Mouse (Mus musculus) naive thymus-derived CD4-positive, alpha-beta T cell, adult 2 months (primary cell): ENCODE data around the gene Tbpl1.

ENCODE experiments used
- DNase-seq: peaks from one replicate; pipeline ENCODE4 v3.0.0-alpha.2; 2011; ENCODE audit warnings: low read depth

Tbpl1 gene

GRCm38 (mm10) chr10:22731272-22732093, at the start of gene Tbpl1:
Tbpl1 (minus strand) TSS chr10:22731938.
- peak; percentile 91 for DNase-seq

- no peak for DNase-seq
These were observed 49.7 kb upstream of the Tbpl1 start for GRCm38 (mm10) chr10:22781466-22781865.

- no peak for DNase-seq
These were observed 46.2 kb upstream of the Tbpl1 start for GRCm38 (mm10) chr10:22777939-22778338.

- no peak for DNase-seq
These were observed 44.4 kb upstream of the Tbpl1 start for GRCm38 (mm10) chr10:22776007-22776698.

- no peak for DNase-seq
These were observed 43.7 kb upstream of the Tbpl1 start for GRCm38 (mm10) chr10:22775456-22775855.

- no peak for DNase-seq
These were observed 42.9 kb upstream of the Tbpl1 start for GRCm38 (mm10) chr10:22774626-22775025.

GRCm38 (mm10) chr10:22754240-22754639, 22.5 kb upstream of the Tbpl1 start:
- no peak for DNase-seq

GRCm38 (mm10) chr10:22751175-22751682, 19.5 kb upstream of the Tbpl1 start:
- no peak for DNase-seq

- no peak for DNase-seq
These were observed 14.9 kb upstream of the Tbpl1 start for GRCm38 (mm10) chr10:22746334-22747322.

GRCm38 (mm10) chr10:22745922-22746321, 14.2 kb upstream of the Tbpl1 start:
- DNase-seq: no peak

GRCm38 (mm10) chr10:22732181-22732580, 443 bp upstream of the Tbpl1 start:
- no peak for DNase-seq

- DNase-seq: no peak
These were observed 806 bp downstream of the Tbpl1 start for GRCm38 (mm10) chr10:22730992-22731271.

- DNase-seq: peak; percentile 24
These were observed 1.3 kb downstream of the Tbpl1 start for GRCm38 (mm10) chr10:22730266-22730991.

- DNase-seq: no peak
These were observed 3.5 kb downstream of the Tbpl1 start for GRCm38 (mm10) chr10:22728257-22728656.

- DNase-seq: no peak
These were observed 5.4 kb downstream of the Tbpl1 start for GRCm38 (mm10) chr10:22726295-22726694.

GRCm38 (mm10) chr10:22725166-22725565, 6.6 kb downstream of the Tbpl1 start:
- DNase-seq: no peak

- no peak for DNase-seq
These were observed 10.8 kb downstream of the Tbpl1 start for GRCm38 (mm10) chr10:22720781-22721529.

- no peak for DNase-seq
These were observed 13.3 kb downstream of the Tbpl1 start for GRCm38 (mm10) chr10:22718475-22718874.

GRCm38 (mm10) chr10:22714520-22714919, 17.2 kb downstream of the Tbpl1 start:
- DNase-seq: peak; percentile 77

- DNase-seq: no peak
These were observed 18.8 kb downstream of the Tbpl1 start for GRCm38 (mm10) chr10:22712955-22713354.
